Mouse (Mus musculus): Measurements from ENCODE around the gene Psma6.
"Not testable (repeated sequence)": the region's sequence is repeated elsewhere in the genome, so short reads cannot be mapped to it uniquely, and the experiment has no call there.

DNA sequence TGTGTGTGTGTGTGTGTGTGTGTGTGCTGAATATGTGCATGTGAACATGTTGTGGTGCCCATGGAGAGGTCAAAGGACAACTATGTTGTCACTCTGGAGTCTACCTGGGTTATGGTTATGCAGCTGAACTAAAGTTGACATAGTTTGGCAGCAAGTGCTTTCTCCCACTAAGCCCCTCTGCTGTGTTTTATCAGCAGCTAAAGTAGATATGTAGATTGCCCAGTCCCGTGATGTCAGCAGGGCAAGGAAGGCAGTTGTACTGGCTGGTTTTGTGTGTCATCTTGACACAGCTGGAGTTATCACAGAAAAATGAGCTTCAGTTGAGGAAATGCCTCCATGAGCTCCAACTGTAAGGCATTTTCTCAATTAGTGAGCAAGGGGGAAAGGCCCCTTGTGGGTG, 41.0 kb upstream of the Psma6 start:
- not testable (repeated sequence) for TF ChIP-seq CTCF (conservative IDR thresholded peaks at IDR 0.05; ENCODE audit: low read length); POU5F1 (IDR thresholded peaks at IDR 0.05; ENCODE audit: borderline replicate concordance, low read length)

Data from E14TG2a.4 (cell line).